Mouse (Mus musculus) urinary bladder, adult 2 months (tissue): ENCODE measurements around the gene Dll1. TPM values are rescaled to one million over a fixed set of nuclear protein-coding genes. Genes with fewer than 3 reads are reported as not detected.

ENCODE experiments used
- DNase-seq: peaks from one replicate; pipeline ENCODE4 v3.0.0; 2022; ENCODE audit warnings: low spot score
- polyA plus RNA-seq: library from polyadenylated mRNA; depleted of rRNA; stranded (reverse); fragments of >200 nt; gene quantifications from 2 replicates; pipeline ENCODE4 v1.2.3, GENCODE M21; 2012; rRNA removed

The Dll1 gene
- polyA plus RNA-seq, 1 experiment: 8.7 TPM

- DNase-seq: no peak
Measured at GRCm38 (mm10) chr17:15327106-15327505, 49.6 kb downstream of the Dll1 start.

GRCm38 (mm10) chr17:15325976-15326842 is 50.5 kb downstream of the Dll1 start:
- peak; percentile 22 for DNase-seq

DNA sequence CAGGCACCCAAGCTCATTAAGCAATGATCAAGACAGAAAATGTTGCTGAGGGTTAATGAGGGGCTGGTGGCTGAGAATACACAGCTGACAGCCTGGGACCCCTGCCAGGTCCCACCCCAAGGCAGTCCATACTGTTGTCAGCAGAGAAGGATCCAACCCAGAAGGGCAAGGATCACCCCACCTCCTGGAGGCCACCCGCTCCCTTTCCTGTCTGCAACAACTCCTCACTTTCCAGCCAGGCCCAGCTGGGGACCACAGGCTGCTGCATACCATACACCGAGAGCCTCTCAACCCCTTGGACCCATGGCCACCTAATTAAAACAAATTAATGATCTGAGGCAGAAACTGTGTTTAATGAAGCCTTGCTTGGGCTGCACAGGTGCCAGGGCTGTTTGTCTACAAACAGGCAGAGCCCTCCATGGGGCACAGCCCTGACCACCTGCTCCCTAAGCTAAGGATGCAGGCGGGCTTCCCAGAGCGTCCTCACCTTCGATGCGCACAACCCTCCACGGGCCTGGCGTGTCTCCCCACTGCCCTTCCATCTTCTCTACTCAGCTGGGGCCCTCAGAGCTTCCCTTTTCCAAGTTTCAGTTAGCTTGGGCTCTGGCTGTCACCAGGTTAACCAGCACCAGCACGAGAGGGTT is 53.4 kb downstream of the Dll1 start:
- DNase-seq: no peak

Other genes starting within 250 kb of the Dll1 start
- gene Fam120b, start 19.3 kb upstream of the Dll1 start, polyA plus RNA-seq: 16.9 and 18.1 TPM in 2 replicates
- 145 and 185 TPM in 2 replicates for gene Psmb1, start 122.9 kb upstream of the Dll1 start, polyA plus RNA-seq
- 29.3 and 32.4 TPM in 2 replicates for gene Tbp, start 123.0 kb upstream of the Dll1 start, polyA plus RNA-seq
- 23.2 and 23.8 TPM in 2 replicates for gene Pdcd2, start 150.4 kb upstream of the Dll1 start, polyA plus RNA-seq
- gene Prdm9, start 187.5 kb upstream of the Dll1 start, polyA plus RNA-seq: 5.6 and 5.7 TPM in 2 replicates